In genomic region chrX:48143415-48144335, GRCm38 (mm10) we compare ENCODE assay signal across 8 mouse cellular contexts. TPM values are rescaled to one million over a fixed set of nuclear protein-coding genes. Genes with fewer than 3 reads are reported as not detected.
DNase-seq lines count a peak whose midpoint lies in the region; ATAC-seq and TF ChIP-seq lines count a peak whose summit lies in the region.

No protein-coding gene starts in this region.

- no peak for TF ChIP-seq CTCF in testis, adult 2 months (IDR thresholded peaks at IDR 0.05; ENCODE audit: control insufficient read depth, insufficient read depth, insufficient replicate concordance, low read depth, low read length)

- H3K9ac ChIP-seq in heart, embryonic 16.5 days (ENCODE audit: low read length): 0 out of 2 replicates have a peak overlapping the region, but pooled peaks have one; percentile 38
- H3K9ac ChIP-seq in limb, embryonic 13.5 days: no peak overlapping the region
- H3K9ac ChIP-seq in midbrain, embryonic 16.5 days (ENCODE audit: low read depth, low read length): no peak overlapping the region

- H3K4me3 ChIP-seq in testis, adult 2 months (ENCODE audit: control insufficient read depth, low read depth, low read length): peak overlapping the region; percentile 35
- peak overlapping the region; percentile 38 for H3K4me3 ChIP-seq in heart, embryonic 16.5 days (ENCODE audit: low read length)
- peak overlapping the region; percentile 31 for H3K4me3 ChIP-seq in limb, embryonic 13.5 days
- no peak overlapping the region for H3K4me3 ChIP-seq in midbrain, embryonic 16.5 days (ENCODE audit: low read depth, low read length)

- no peaks in the 10 kb centered on the region for H3K36me3 ChIP-seq in testis, adult 2 months (ENCODE audit: control insufficient read depth, insufficient read depth, low read length)
- no peaks in the 10 kb centered on the region for H3K36me3 ChIP-seq in heart, embryonic 16.5 days (ENCODE audit: control insufficient read depth, insufficient read depth)
- no peaks in the 10 kb centered on the region for H3K36me3 ChIP-seq in limb, embryonic 13.5 days
- no peaks in the 10 kb centered on the region for H3K36me3 ChIP-seq in midbrain, embryonic 16.5 days (ENCODE audit: control insufficient read depth, insufficient read depth, low read length)

- TF ChIP-seq POLR2A in testis, adult 2 months (IDR thresholded peaks at IDR 0.05; ENCODE audit: control insufficient read depth, low read depth, low read length): no peak

- peak overlapping the region; percentile 60 for H3K4me2 ChIP-seq in heart, embryonic 16.5 days (ENCODE audit: low read depth, low read length)
- H3K4me2 ChIP-seq in limb, embryonic 13.5 days (replicated peaks): peak overlapping the region; percentile 54
- H3K4me2 ChIP-seq in midbrain, embryonic 16.5 days (ENCODE audit: low read length): peak overlapping the region; percentile 4; the same call in 1 of the 2 replicates

- no peak overlapping the region for H3K27ac ChIP-seq in testis, adult 2 months (ENCODE audit: control insufficient read depth, insufficient read depth, low read depth, low read length)
- no peak overlapping the region; the same call in 1 of the 2 replicates for H3K27ac ChIP-seq in heart, embryonic 16.5 days (ENCODE audit: low read length)
- H3K27ac ChIP-seq in limb, embryonic 13.5 days: no peak overlapping the region
- H3K27ac ChIP-seq in midbrain, embryonic 16.5 days (ENCODE audit: low read length): no peak overlapping the region

- no peak for DNase-seq in testis, postnatal 10 days (ENCODE audit: low spot score)
- DNase-seq in cerebellum, adult 18-20 months: no peak
- DNase-seq in cerebellum, postnatal 36 days: no peak
- no peak for DNase-seq in cerebellum, postnatal 10 days

- no peaks in the 10 kb centered on the region for H3K9me3 ChIP-seq in heart, embryonic 16.5 days (replicated peaks; ENCODE audit: control insufficient read depth, low read length)
- H3K9me3 ChIP-seq in limb, embryonic 13.5 days: no peaks in the 10 kb centered on the region
- H3K9me3 ChIP-seq in midbrain, embryonic 16.5 days (replicated peaks; ENCODE audit: control insufficient read depth, low read length, poor library complexity, severe bottlenecking): no peaks in the 10 kb centered on the region

- peaks cover 2% of the 10 kb centered on the region; the same call in 1 of the 2 replicates for H3K4me1 ChIP-seq in testis, adult 2 months (ENCODE audit: control insufficient read depth, insufficient read depth, low read length)
- 0 out of 2 replicates have a peak, but pooled peaks cover 3% of the 10 kb centered on the region for H3K4me1 ChIP-seq in heart, embryonic 16.5 days (ENCODE audit: control insufficient read depth, insufficient read depth, low read length)
- 0 out of 2 replicates have a peak, but pooled peaks cover 5% of the 10 kb centered on the region for H3K4me1 ChIP-seq in limb, embryonic 13.5 days
- H3K4me1 ChIP-seq in midbrain, embryonic 16.5 days (ENCODE audit: control insufficient read depth, insufficient read depth, low read length): peaks cover 7% of the 10 kb centered on the region; the same call in 1 of the 2 replicates

- ATAC-seq in heart, embryonic 16.5 days (replicated peaks; ENCODE audit: extremely low read depth, insufficient read depth, low FRiP score): peak; percentile 50
- ATAC-seq in limb, embryonic 13.5 days (ENCODE audit: low FRiP score, low read depth): no peak
- ATAC-seq in midbrain, embryonic 16.5 days: no peak

- 42% methylated on average over 26 of the region's 26 CpGs for whole genome bisulfite sequencing in heart, embryonic 16.5 days
- WGBS in limb, embryonic 13.5 days: 52% methylated on average over 26 of the region's 26 CpGs
- whole genome bisulfite sequencing in midbrain, embryonic 16.5 days: 56% methylated on average over 24 of the region's 26 CpGs

- no peaks in the 10 kb centered on the region for H3K27me3 ChIP-seq in testis, adult 2 months (ENCODE audit: control insufficient read depth, insufficient read depth, low read length)
- H3K27me3 ChIP-seq in heart, embryonic 16.5 days (ENCODE audit: control insufficient read depth, insufficient read depth, low read length): no peaks in the 10 kb centered on the region
- H3K27me3 ChIP-seq in limb, embryonic 13.5 days: no peaks in the 10 kb centered on the region
- no peaks in the 10 kb centered on the region for H3K27me3 ChIP-seq in midbrain, embryonic 16.5 days (ENCODE audit: control insufficient read depth, insufficient read depth, low read depth, low read length)

RNA-seq across cellular contexts. Expression of gene Sash3, which starts 2.6 kb away (rescaled TPM):
- 0.75 and 0.91 TPM in 2 replicates for polyA plus RNA-seq in testis, adult 2 months (2012; rRNA removed)
- polyA plus RNA-seq in heart, embryonic 16.5 days (2015; fragmentation: Nextera tagmentation; extraction: Ambion mirVana): 8.8 and 22.3 TPM in 2 replicates
- 1.4 and 1.8 TPM in 2 replicates for polyA plus RNA-seq in limb, embryonic 13.5 days (2015; fragmentation: Nextera tagmentation; extraction: Ambion mirVana)
- 0.65 and 1.2 TPM in 2 replicates for polyA plus RNA-seq in midbrain, embryonic 16.5 days (2015; fragmentation: Nextera tagmentation; extraction: Ambion mirVana)

RNA-seq across cellular contexts. Expression of gene Xpnpep2, which starts 35.1 kb away (rescaled TPM):
- 0.16 and 0.20 TPM in 2 replicates for polyA plus RNA-seq in testis, adult 2 months (2012; rRNA removed)
- polyA plus RNA-seq in heart, embryonic 16.5 days (2015; fragmentation: Nextera tagmentation; extraction: Ambion mirVana): 0.84 and 0.98 TPM in 2 replicates
- polyA plus RNA-seq in limb, embryonic 13.5 days (2015; fragmentation: Nextera tagmentation; extraction: Ambion mirVana): 3.6 and 4.3 TPM in 2 replicates
- 0.55 and 0.84 TPM in 2 replicates for polyA plus RNA-seq in midbrain, embryonic 16.5 days (2015; fragmentation: Nextera tagmentation; extraction: Ambion mirVana)

Comparison
In these comparisons a context has a peak if more than half of its experiments do, and no peak if none do; other contexts are left out.
1. H3K4me2 ChIP-seq: peak in every context shown above with its lines; median percentile 60 in heart, embryonic 16.5 days; 54 in limb, embryonic 13.5 days; 4 in midbrain, embryonic 16.5 days.